In genomic region chr3:60513746-60514145, GRCm38 (mm10) we compare ENCODE assay signal across 16 mouse cellular contexts. TPM values are rescaled to one million over a fixed set of nuclear protein-coding genes. Genes with fewer than 3 reads are reported as not detected.
DNase-seq lines count a peak whose midpoint lies in the region; ATAC-seq lines count a peak whose summit lies in the region.
"Had no signal": no experiment of that assay in that cellular context is flagged by ENCODE, and none has a peak within 500 bp of the region (broad histone marks: within the 10 kb centered on the region; RNA-seq: fewer than 3 reads in every experiment).

No protein-coding gene starts in this region.

- no peaks in the 10 kb centered on the region for H3K9me3 ChIP-seq in embryonic facial prominence, embryonic 11.5 days (replicated peaks; ENCODE audit: control insufficient read depth, low read length)
- no peaks in the 10 kb centered on the region for H3K9me3 ChIP-seq in embryonic facial prominence, embryonic 10.5 days
- H3K9me3 ChIP-seq in hindbrain, embryonic 12.5 days (replicated peaks): no peaks in the 10 kb centered on the region
- H3K9me3 ChIP-seq in hindbrain, embryonic 14.5 days (ENCODE audit: control insufficient read depth, low read length): no peaks in the 10 kb centered on the region
- H3K9me3 ChIP-seq in neural tube, embryonic 12.5 days: no peaks in the 10 kb centered on the region
- H3K9me3 ChIP-seq in neural tube, embryonic 15.5 days (replicated peaks): no peaks in the 10 kb centered on the region
- H3K9me3 ChIP-seq: embryonic facial prominence, embryonic 12.5 days; limb, embryonic 10.5 days; midbrain, embryonic 10.5 days had no signal

- H3K27me3 ChIP-seq in embryonic facial prominence, embryonic 11.5 days (ENCODE audit: control insufficient read depth, insufficient read depth, low read length): no peaks in the 10 kb centered on the region
- no peaks in the 10 kb centered on the region for H3K27me3 ChIP-seq in embryonic facial prominence, embryonic 10.5 days (replicated peaks; ENCODE audit: low read depth, poor library complexity, severe bottlenecking)
- no peaks in the 10 kb centered on the region for H3K27me3 ChIP-seq in hindbrain, embryonic 12.5 days
- no peaks in the 10 kb centered on the region for H3K27me3 ChIP-seq in hindbrain, embryonic 14.5 days (ENCODE audit: control insufficient read depth, insufficient read depth, low read length)
- H3K27me3 ChIP-seq in neural tube, embryonic 12.5 days (replicated peaks): no peaks in the 10 kb centered on the region
- no peaks in the 10 kb centered on the region for H3K27me3 ChIP-seq in neural tube, embryonic 15.5 days (replicated peaks)
- H3K27me3 ChIP-seq: embryonic facial prominence, embryonic 12.5 days had no signal

- DNase-seq in embryonic facial prominence, embryonic 11.5 days (ENCODE audit: low spot score): no peak
- no peak for DNase-seq in embryonic facial prominence, embryonic 10.5 days (ENCODE audit: low spot score)
- DNase-seq in hindbrain, embryonic 14.5 days (ENCODE audit: low spot score): no peak
- no peak for DNase-seq in thymus, postnatal 10 days (ENCODE audit: low spot score in 2 of 2)
- no peak for DNase-seq in layer of hippocampus, adult 9-11 months
- DNase-seq: B cell, adult 2 months; kidney, postnatal 14 days; thymus, adult 18-20 months had no signal

- H3K27ac ChIP-seq in embryonic facial prominence, embryonic 11.5 days (replicated peaks; ENCODE audit: low read depth, low read length): no peak overlapping the region
- H3K27ac ChIP-seq in embryonic facial prominence, embryonic 10.5 days (replicated peaks): no peak overlapping the region
- no peak overlapping the region for H3K27ac ChIP-seq in hindbrain, embryonic 12.5 days
- H3K27ac ChIP-seq in hindbrain, embryonic 14.5 days: no peak overlapping the region
- no peak overlapping the region for H3K27ac ChIP-seq in neural tube, embryonic 12.5 days
- no peak overlapping the region for H3K27ac ChIP-seq in neural tube, embryonic 15.5 days (replicated peaks)
- H3K27ac ChIP-seq: embryonic facial prominence, embryonic 12.5 days; limb, embryonic 10.5 days; midbrain, embryonic 10.5 days had no signal

- H3K36me3 ChIP-seq in embryonic facial prominence, embryonic 11.5 days (replicated peaks; ENCODE audit: control insufficient read depth, insufficient read depth, low read depth, low read length): no peaks in the 10 kb centered on the region
- no peaks in the 10 kb centered on the region for H3K36me3 ChIP-seq in embryonic facial prominence, embryonic 10.5 days (replicated peaks)
- H3K36me3 ChIP-seq in hindbrain, embryonic 12.5 days: no peaks in the 10 kb centered on the region
- H3K36me3 ChIP-seq in hindbrain, embryonic 14.5 days (replicated peaks; ENCODE audit: control insufficient read depth, insufficient read depth): no peaks in the 10 kb centered on the region
- H3K36me3 ChIP-seq in neural tube, embryonic 12.5 days: no peaks in the 10 kb centered on the region
- H3K36me3 ChIP-seq in neural tube, embryonic 15.5 days: no peaks in the 10 kb centered on the region
- H3K36me3 ChIP-seq: embryonic facial prominence, embryonic 12.5 days; limb, embryonic 10.5 days; midbrain, embryonic 10.5 days had no signal

- 85% methylated on average over 2 of the region's 2 CpGs for WGBS in embryonic facial prominence, embryonic 11.5 days
- 78% methylated on average over 2 of the region's 2 CpGs for WGBS in embryonic facial prominence, embryonic 10.5 days
- WGBS in hindbrain, embryonic 12.5 days: 85% methylated on average over 2 of the region's 2 CpGs
- WGBS in hindbrain, embryonic 14.5 days: 94% methylated on average over 2 of the region's 2 CpGs
- 97% methylated on average over 2 of the region's 2 CpGs for WGBS in neural tube, embryonic 12.5 days
- WGBS in neural tube, embryonic 15.5 days: 91% methylated on average over 2 of the region's 2 CpGs

- ATAC-seq in embryonic facial prominence, embryonic 11.5 days (replicated peaks; ENCODE audit: insufficient number of reproducible peaks, low FRiP score, low TSS enrichment, low read depth): peak; percentile 29; the same call in 1 of the 2 replicates
- ATAC-seq in hindbrain, embryonic 12.5 days (ENCODE audit: low FRiP score): 0 out of 2 replicates have a peak, but pooled peaks have one; percentile 38
- ATAC-seq in hindbrain, embryonic 14.5 days (ENCODE audit: low FRiP score): no peak
- ATAC-seq in neural tube, embryonic 12.5 days (ENCODE audit: low FRiP score, low read depth): 0 out of 2 replicates have a peak, but pooled peaks have one; percentile 22
- ATAC-seq in neural tube, embryonic 15.5 days (ENCODE audit: low FRiP score): no peak
- ATAC-seq: activated CD4-positive, CD25-positive, alpha-beta regulatory T cell, adult 4 months; intestine, postnatal 0 days had no signal

- H3K4me3 ChIP-seq in embryonic facial prominence, embryonic 11.5 days (ENCODE audit: low read depth, low read length): no peak overlapping the region
- H3K4me3 ChIP-seq in embryonic facial prominence, embryonic 10.5 days: no peak overlapping the region
- no peak overlapping the region for H3K4me3 ChIP-seq in hindbrain, embryonic 12.5 days
- H3K4me3 ChIP-seq in hindbrain, embryonic 14.5 days (replicated peaks; ENCODE audit: low read length): no peak overlapping the region
- H3K4me3 ChIP-seq in neural tube, embryonic 12.5 days: no peak overlapping the region
- no peak overlapping the region for H3K4me3 ChIP-seq in neural tube, embryonic 15.5 days (replicated peaks)
- H3K4me3 ChIP-seq: embryonic facial prominence, embryonic 12.5 days; limb, embryonic 10.5 days; midbrain, embryonic 10.5 days had no signal

- no peaks in the 10 kb centered on the region for H3K4me1 ChIP-seq in embryonic facial prominence, embryonic 11.5 days (ENCODE audit: control insufficient read depth, insufficient read depth, low read length)
- peaks cover 35% of the 10 kb centered on the region for H3K4me1 ChIP-seq in embryonic facial prominence, embryonic 10.5 days
- H3K4me1 ChIP-seq in hindbrain, embryonic 12.5 days: peaks cover 5% of the 10 kb centered on the region
- H3K4me1 ChIP-seq in hindbrain, embryonic 14.5 days (replicated peaks; ENCODE audit: control insufficient read depth, insufficient read depth, low read length): 0 out of 2 replicates have a peak, but pooled peaks cover 6% of the 10 kb centered on the region
- 0 out of 2 replicates have a peak, but pooled peaks cover 5% of the 10 kb centered on the region for H3K4me1 ChIP-seq in neural tube, embryonic 12.5 days
- H3K4me1 ChIP-seq in neural tube, embryonic 15.5 days: peaks cover 6% of the 10 kb centered on the region; the same call in 1 of the 2 replicates

- H3K4me2 ChIP-seq in embryonic facial prominence, embryonic 11.5 days (ENCODE audit: low read depth, low read length): no peak overlapping the region
- no peak overlapping the region for H3K4me2 ChIP-seq in hindbrain, embryonic 12.5 days (replicated peaks)
- H3K4me2 ChIP-seq in hindbrain, embryonic 14.5 days (replicated peaks): no peak overlapping the region
- H3K4me2 ChIP-seq in neural tube, embryonic 12.5 days (replicated peaks): no peak overlapping the region
- no peak overlapping the region for H3K4me2 ChIP-seq in neural tube, embryonic 15.5 days
- H3K4me2 ChIP-seq: embryonic facial prominence, embryonic 12.5 days had no signal

- no peak overlapping the region; the same call in 1 of the 2 replicates for H3K9ac ChIP-seq in embryonic facial prominence, embryonic 11.5 days (replicated peaks; ENCODE audit: low read length)
- H3K9ac ChIP-seq in hindbrain, embryonic 12.5 days: no peak overlapping the region
- H3K9ac ChIP-seq in hindbrain, embryonic 14.5 days: no peak overlapping the region
- H3K9ac ChIP-seq in neural tube, embryonic 12.5 days: no peak overlapping the region
- no peak overlapping the region for H3K9ac ChIP-seq in neural tube, embryonic 15.5 days (replicated peaks)
- H3K9ac ChIP-seq: embryonic facial prominence, embryonic 12.5 days had no signal

RNA-seq across cellular contexts. Expression of gene Mbnl1, which starts 41.1 kb away (rescaled TPM):
- 68.8 and 68.9 TPM in 2 replicates for polyA plus RNA-seq in embryonic facial prominence, embryonic 11.5 days (2014; fragmentation: Nextera tagmentation; extraction: Ambion mirVana)
- 52.2 and 55.0 TPM in 2 replicates for polyA plus RNA-seq in embryonic facial prominence, embryonic 10.5 days (2016; fragmentation: Nextera tagmentation; extraction: Ambion mirVana)
- 46.9 and 56.2 TPM in 2 replicates for polyA plus RNA-seq in hindbrain, embryonic 12.5 days (2016; fragmentation: Nextera tagmentation; extraction: Ambion mirVana)
- 63.2 TPM in 2 replicates for polyA plus RNA-seq in hindbrain, embryonic 14.5 days (2014; fragmentation: Nextera tagmentation; extraction: Ambion mirVana)
- polyA plus RNA-seq in neural tube, embryonic 12.5 days (2016; fragmentation: Nextera tagmentation; extraction: Ambion mirVana): 45.2 and 45.6 TPM in 2 replicates
- polyA plus RNA-seq in neural tube, embryonic 15.5 days (2015; fragmentation: Nextera tagmentation; extraction: Ambion mirVana): 48.7 and 79.3 TPM in 2 replicates

Comparison
In these comparisons a context has a peak if more than half of its experiments do, and no peak if none do; other contexts are left out.
1. ATAC-seq: peak in embryonic facial prominence, embryonic 11.5 days (single experiment), hindbrain, embryonic 12.5 days (single experiment) and neural tube, embryonic 12.5 days (single experiment); none in hindbrain, embryonic 14.5 days (single experiment) and neural tube, embryonic 15.5 days (single experiment).